Mouse (Mus musculus) large intestine, adult 2 months (tissue): ENCODE data around the gene Pnck. TPM values are rescaled to one million over a fixed set of nuclear protein-coding genes. Genes with fewer than 3 reads are reported as not detected.

Experiments
- DNase-seq: peaks from one replicate; pipeline ENCODE4 v3.0.0-alpha.2; 2012; ENCODE audit warnings: low read depth, low spot score
- WGBS: fragments of 180-500 bp; shearing (Covaris S2); methylation state at CpG from one replicate; pipeline ENCODE4 v1.1.7; 2018; 5-methylcytosine and 5-hydroxymethylcytosine counted together
- polyA plus RNA-seq: library from polyadenylated mRNA; depleted of rRNA; stranded (reverse); fragments of >200 nt; gene quantifications from 2 replicates; pipeline ENCODE4 v1.2.3, GENCODE M21; 2012; rRNA removed

The Pnck gene
- polyA plus RNA-seq, 1 experiment = 14.1 TPM

GRCm38 (mm10) chrX:73645121-73645520 is 14.8 kb downstream of the Pnck start:
- no peak for DNase-seq
- WGBS = 55% methylated on average over 4 of the region's 4 CpGs

DNA sequence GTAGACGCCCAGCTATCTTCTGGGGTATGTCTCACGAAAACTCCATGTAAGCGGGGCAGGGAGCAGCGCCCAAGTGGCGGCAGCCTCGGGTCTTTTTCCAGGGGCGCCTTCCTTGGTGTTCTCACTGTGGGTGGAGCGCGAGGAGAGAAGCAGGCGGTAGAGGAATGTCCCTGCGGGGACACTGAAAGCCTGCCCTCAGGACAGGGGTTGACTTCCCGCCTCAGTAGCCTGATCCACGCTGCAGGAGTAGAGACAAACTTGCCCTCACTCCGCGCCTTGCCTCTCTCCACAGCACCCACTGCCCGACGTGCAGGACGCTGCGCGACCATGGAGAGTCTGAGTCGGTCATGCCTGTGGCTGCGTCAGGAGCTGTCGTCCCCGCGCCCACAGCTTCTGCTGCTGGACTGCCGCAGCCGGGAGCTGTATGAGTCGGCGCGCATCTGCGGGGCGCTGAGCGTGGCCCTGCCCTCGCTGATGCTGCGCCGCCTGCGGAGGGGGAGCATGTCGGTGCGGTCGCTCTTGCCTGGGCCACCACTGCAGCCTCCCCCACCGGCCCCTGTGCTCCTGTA is 19.9 kb downstream of the Pnck start:
- 22% methylated on average over 41 of the region's 41 CpGs for WGBS
- no peak for DNase-seq

DNA sequence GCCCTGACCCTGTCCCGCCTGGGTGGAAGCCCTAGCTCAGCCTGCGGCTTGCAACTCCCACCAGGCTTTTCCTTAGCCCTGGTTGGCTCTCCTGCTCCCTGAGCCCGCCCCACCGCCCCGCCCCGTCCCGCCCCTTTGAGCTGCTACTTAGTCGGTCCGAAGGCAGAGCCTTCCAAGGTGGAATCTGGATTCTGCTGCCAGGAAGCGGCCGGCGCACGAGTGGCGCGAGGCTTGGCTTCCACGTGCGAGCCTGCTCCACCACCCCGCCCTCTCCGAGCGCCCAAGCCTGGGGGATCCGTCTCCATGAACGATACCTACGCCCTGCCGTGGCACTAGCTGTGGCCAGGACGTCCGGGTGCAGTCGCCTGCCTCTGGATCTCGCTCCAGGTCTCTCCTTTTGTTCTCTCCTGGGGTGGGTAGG is 20.7 kb downstream of the Pnck start, which contains the start of gene Dusp9:
TSS of gene Dusp9 (plus strand) at position 165 of the 421 bp plus-strand sequence.
- no peak for DNase-seq
- 6% methylated on average over 25 of the region's 28 CpGs for WGBS

GRCm38 (mm10) chrX:73637415-73637814 is 22.5 kb downstream of the Pnck start:
- 14% methylated on average over 19 of the region's 19 CpGs for WGBS
- no peak for DNase-seq

DNA sequence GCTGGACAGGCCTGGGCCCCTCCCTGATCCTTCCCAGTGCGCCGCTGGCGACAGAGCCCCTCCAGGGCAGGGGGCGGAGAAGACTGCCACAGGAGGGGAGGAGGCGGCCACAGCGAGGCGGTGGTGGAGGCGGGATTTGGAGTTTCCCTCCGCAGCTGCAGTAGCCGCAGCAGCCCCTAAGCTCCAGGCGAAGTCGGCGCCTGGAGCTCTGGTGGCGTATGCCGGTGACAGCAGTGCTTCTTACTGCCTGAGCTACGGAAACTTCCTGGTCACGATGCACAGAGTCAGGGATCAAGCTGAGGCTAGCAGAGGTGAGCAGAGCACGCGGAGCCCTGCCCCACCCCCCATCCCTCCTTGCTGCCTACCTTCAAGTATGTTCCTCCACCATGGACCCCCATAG is 24.5 kb downstream of the Pnck start:
- WGBS = 26% methylated on average over 19 of the region's 19 CpGs

DNA sequence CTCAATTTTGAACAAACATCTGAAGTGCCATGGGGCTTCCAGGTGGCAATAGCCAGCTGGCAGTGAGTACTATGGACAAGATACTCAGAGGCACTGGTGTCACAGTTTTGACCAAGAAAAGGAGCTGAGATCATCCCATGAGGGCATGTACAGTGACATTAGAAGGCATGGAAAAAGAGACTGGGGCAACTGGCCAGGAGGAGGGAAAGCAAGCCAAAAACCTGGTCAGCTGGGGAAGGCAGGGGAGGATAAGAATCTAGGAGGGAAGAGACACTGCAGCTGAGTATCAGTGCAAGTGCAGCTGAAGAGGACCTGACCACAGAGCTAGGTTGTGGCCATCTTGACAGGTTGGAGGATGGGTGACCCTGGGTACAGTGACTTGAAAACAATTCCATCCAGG is 32.9 kb downstream of the Pnck start:
- DNase-seq = no peak

More for the DNA sequence above, 24.5 kb downstream of the Pnck start:
- no peak for DNase-seq

GRCm38 (mm10) chrX:73619890-73620289 is 40.0 kb downstream of the Pnck start:
- 78% methylated on average over 2 of the region's 2 CpGs for WGBS
- DNase-seq = no peak

- no peak for DNase-seq
Observed at GRCm38 (mm10) chrX:73619401-73619800, 40.5 kb downstream of the Pnck start.

- no peak for DNase-seq
- 95% methylated on average over 1 of the region's 1 CpGs for WGBS
Observed at GRCm38 (mm10) chrX:73615876-73616275, 44.0 kb downstream of the Pnck start.

GRCm38 (mm10) chrX:73613665-73614064 is 46.3 kb downstream of the Pnck start:
- DNase-seq = no peak
- WGBS = 25% methylated on average over 4 of the region's 4 CpGs

Other genes starting within 250 kb of the Pnck start
- gene Zfp92, start 249.0 kb downstream of the Pnck start, polyA plus RNA-seq = 0.27 and 1.3 TPM in 2 replicates
- 2.5 and 7.0 TPM in 2 replicates for gene Trex2, start 224.8 kb downstream of the Pnck start, polyA plus RNA-seq
- gene Haus7, start 201.1 kb downstream of the Pnck start, polyA plus RNA-seq = 16.3 and 18.2 TPM in 2 replicates
- gene Bgn, start 176.5 kb downstream of the Pnck start, polyA plus RNA-seq = 124 and 157 TPM in 2 replicates
- gene Atp2b3, start 157.0 kb downstream of the Pnck start, polyA plus RNA-seq = 0.15 and 0.16 TPM in 2 replicates
- 0.20 and 0.49 TPM in 2 replicates for gene Dusp9, start 20.7 kb downstream of the Pnck start, polyA plus RNA-seq
- gene Slc6a8, start 13.0 kb upstream of the Pnck start, polyA plus RNA-seq = 323 and 534 TPM in 2 replicates
- 96.4 and 97.6 TPM in 2 replicates for gene Bcap31, start 56.1 kb upstream of the Pnck start, polyA plus RNA-seq
- 39.7 and 75.9 TPM in 2 replicates for gene Abcd1, start 56.5 kb upstream of the Pnck start, polyA plus RNA-seq
- gene Plxnb3, start 97.0 kb upstream of the Pnck start, polyA plus RNA-seq = 0.41 and 0.47 TPM in 2 replicates
- 7.4 and 10.5 TPM in 2 replicates for gene Srpk3, start 114.3 kb upstream of the Pnck start, polyA plus RNA-seq
- 245 and 314 TPM in 2 replicates for gene Idh3g, start 126.8 kb upstream of the Pnck start, polyA plus RNA-seq
- gene Ssr4, start 126.9 kb upstream of the Pnck start, polyA plus RNA-seq = 280 and 308 TPM in 2 replicates
- 0.99 and 1.0 TPM in 2 replicates for gene Pdzd4, start 164.9 kb upstream of the Pnck start, polyA plus RNA-seq
- gene Avpr2, start 232.0 kb upstream of the Pnck start, polyA plus RNA-seq = 0.12 and 0.30 TPM in 2 replicates
- 22.3 and 41.7 TPM in 2 replicates for gene L1cam, start 236.0 kb upstream of the Pnck start, polyA plus RNA-seq